Mouse (Mus musculus): ENCODE data around the gene Prg3. TPM values are rescaled to one million over a fixed set of nuclear protein-coding genes. Genes with fewer than 3 reads are reported as not detected.

Prg3 gene
- polyA plus RNA-seq (2014; fragmentation: Nextera tagmentation; extraction: Ambion mirVana): not detected in 2 replicates

DNA sequence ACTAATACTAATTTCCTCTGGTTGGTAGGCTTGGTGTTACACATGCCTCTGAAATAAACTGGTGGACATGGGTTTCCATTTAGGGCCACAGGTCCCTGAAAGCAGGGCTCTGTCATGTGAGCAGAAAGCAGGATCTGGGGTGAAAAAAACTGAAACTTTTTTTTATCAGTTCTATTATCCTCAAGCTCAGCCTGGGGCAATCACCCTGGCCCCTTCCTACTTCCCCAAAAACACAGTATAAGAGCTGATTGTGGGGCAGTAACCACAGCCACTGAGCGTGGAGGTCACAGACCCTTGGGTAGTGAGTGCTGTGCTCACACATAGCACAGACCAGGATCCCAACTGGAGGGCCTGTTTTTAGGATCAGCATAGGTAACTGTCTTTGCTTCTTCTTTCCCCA is at the start of gene Prg3:
TSS of gene Prg3 (plus strand) at position 286 of the 400 bp plus-strand sequence.
- Histone ChIP-seq H3K36me3 (ENCODE audit: control insufficient read depth, insufficient read depth, low read length) (no peaks in the 10 kb centered on the region), H3K4me3 (ENCODE audit: low read depth, low read length) (no peak within 1 kb of the TSS), H3K27ac (replicated peaks; ENCODE audit: low read depth, low read length) (no peak within 1 kb of the TSS), H3K9me3 (ENCODE audit: control insufficient read depth, low read length) (no peaks in the 10 kb centered on the region), H3K27me3 (replicated peaks; ENCODE audit: control insufficient read depth, insufficient read depth, low read length) (no peaks in the 10 kb centered on the region), H3K4me1 (ENCODE audit: control insufficient read depth, insufficient read depth, low read length) (no peaks in the 10 kb centered on the region), H3K4me2 (ENCODE audit: low read depth, low read length) (no peak within 1 kb of the TSS), H3K9ac (ENCODE audit: low read depth, low read length) (no peak within 1 kb of the TSS)
- DNase-seq (ENCODE audit: low spot score) (no peak), ATAC-seq (ENCODE audit: low read depth) (no peak)
- 52% methylated on average over 1 of the region's 1 CpGs for WGBS

DNA sequence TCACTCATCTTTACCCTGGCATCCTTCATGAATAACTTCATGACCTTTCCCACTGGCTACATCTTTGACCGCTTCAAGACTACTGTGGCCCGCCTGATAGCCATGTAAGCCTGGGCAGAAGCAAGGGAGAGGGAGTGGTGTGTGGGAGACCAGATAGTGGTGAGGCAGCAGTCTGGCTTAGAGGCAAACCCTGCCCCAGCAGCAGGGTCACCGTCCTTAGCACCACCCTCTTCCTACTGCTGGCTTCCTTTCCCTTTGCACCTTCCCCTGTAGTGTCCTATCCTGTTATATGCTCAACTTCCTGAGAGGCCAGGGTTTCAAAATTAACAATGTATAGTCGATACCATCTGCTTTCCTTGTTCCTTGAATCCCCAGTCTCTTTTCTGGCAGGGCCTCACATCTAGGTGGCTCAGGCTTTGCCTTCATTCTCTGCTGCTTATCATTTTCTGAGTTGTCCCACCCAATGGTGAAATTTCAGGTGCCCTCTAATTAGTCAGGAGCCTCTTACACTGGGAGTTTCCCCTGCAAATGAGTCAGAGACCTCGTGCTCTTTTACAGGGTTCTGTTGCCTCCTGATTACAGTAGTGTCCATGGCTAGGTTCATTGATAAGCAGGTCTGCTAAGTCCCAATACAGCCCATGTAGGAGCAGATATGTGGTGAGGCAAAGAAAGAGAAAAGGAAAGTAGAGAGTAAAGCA is 49.6 kb upstream of the Prg3 start:
- Histone ChIP-seq H3K9me3 (ENCODE audit: control insufficient read depth, low read length) (no peaks in the 10 kb centered on the region), H3K27me3 (replicated peaks; ENCODE audit: control insufficient read depth, insufficient read depth, low read length) (no peaks in the 10 kb centered on the region), H3K4me2 (ENCODE audit: low read depth, low read length) (peak overlapping the region; percentile 63), H3K9ac (ENCODE audit: low read depth, low read length) (peak overlapping the region; percentile 73; the same call in 1 of the 2 replicates), H3K36me3 (ENCODE audit: control insufficient read depth, insufficient read depth, low read length) (0 out of 2 replicates have a peak, but pooled peaks cover 11% of the 10 kb centered on the region), H3K4me1 (ENCODE audit: control insufficient read depth, insufficient read depth, low read length) (peaks cover 15% of the 10 kb centered on the region; the same call in 1 of the 2 replicates), H3K27ac (replicated peaks; ENCODE audit: low read depth, low read length) (no peak overlapping the region), H3K4me3 (ENCODE audit: low read depth, low read length) (peak overlapping the region; percentile 46)
- ATAC-seq (ENCODE audit: low read depth): no peak
- no peak for DNase-seq (ENCODE audit: low spot score)
- 81% methylated on average over 5 of the region's 5 CpGs for WGBS

DNA sequence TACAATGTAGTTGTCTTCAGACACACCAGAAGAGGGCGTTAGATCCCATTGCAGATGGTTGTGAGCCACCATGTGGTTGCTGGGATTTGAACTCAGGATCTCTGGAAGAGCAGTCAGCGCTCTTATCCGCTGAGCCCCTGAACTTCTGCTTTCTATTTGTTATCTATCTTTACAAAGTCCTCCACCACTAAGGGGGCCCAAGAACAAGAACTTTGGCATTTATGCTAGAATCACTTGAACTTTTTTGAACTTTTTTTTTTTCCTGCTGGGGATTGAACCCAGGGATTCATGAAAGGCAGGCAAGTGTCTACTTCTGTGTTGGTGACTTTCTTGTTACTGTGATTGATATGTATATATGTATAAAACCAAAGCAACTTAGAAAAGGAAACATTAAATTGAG is 48.7 kb upstream of the Prg3 start:
- no peak for ATAC-seq (ENCODE audit: low read depth)
- no peak overlapping the region for H3K4me3 ChIP-seq (ENCODE audit: low read depth, low read length)
- H3K4me2 ChIP-seq (ENCODE audit: low read depth, low read length): no peak overlapping the region
- WGBS: 97% methylated on average over 3 of the region's 3 CpGs
- DNase-seq (ENCODE audit: low spot score): no peak
- no peak overlapping the region for H3K27ac ChIP-seq (replicated peaks; ENCODE audit: low read depth, low read length)
- H3K36me3 ChIP-seq (ENCODE audit: control insufficient read depth, insufficient read depth, low read length): 0 out of 2 replicates have a peak, but pooled peaks cover 11% of the 10 kb centered on the region
- H3K9ac ChIP-seq (ENCODE audit: low read depth, low read length): no peak overlapping the region
- H3K9me3 ChIP-seq (ENCODE audit: control insufficient read depth, low read length): no peaks in the 10 kb centered on the region
- H3K27me3 ChIP-seq (replicated peaks; ENCODE audit: control insufficient read depth, insufficient read depth, low read length): no peaks in the 10 kb centered on the region
- H3K4me1 ChIP-seq (ENCODE audit: control insufficient read depth, insufficient read depth, low read length): peaks cover 15% of the 10 kb centered on the region; the same call in 1 of the 2 replicates

DNA sequence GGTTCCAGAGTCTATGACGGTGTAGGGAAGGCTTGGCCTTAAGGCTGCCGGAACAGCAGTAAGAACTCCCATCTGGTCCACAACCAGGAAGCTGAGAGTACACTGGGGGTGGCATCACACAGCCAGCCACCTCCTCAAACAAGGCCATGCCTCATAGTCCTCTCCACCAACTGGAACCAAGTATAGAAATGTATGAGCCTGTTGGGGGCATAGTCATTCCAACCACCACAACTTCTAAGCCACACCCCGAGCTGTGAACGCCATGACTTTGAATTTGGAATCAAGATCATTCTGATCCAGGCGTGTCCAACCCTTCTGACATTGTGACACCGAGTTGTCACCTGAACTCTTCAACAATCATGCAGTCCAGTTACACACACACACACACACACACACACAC is 48.3 kb upstream of the Prg3 start:
- Histone ChIP-seq H3K9me3 (ENCODE audit: control insufficient read depth, low read length) (no peaks in the 10 kb centered on the region), H3K27ac (replicated peaks; ENCODE audit: low read depth, low read length) (no peak overlapping the region), H3K4me2 (ENCODE audit: low read depth, low read length) (no peak overlapping the region), H3K27me3 (replicated peaks; ENCODE audit: control insufficient read depth, insufficient read depth, low read length) (no peaks in the 10 kb centered on the region), H3K9ac (ENCODE audit: low read depth, low read length) (no peak overlapping the region), H3K4me3 (ENCODE audit: low read depth, low read length) (no peak overlapping the region), H3K4me1 (ENCODE audit: control insufficient read depth, insufficient read depth, low read length) (peaks cover 15% of the 10 kb centered on the region; the same call in 1 of the 2 replicates), H3K36me3 (ENCODE audit: control insufficient read depth, insufficient read depth, low read length) (0 out of 2 replicates have a peak, but pooled peaks cover 11% of the 10 kb centered on the region)
- no peak for ATAC-seq (ENCODE audit: low read depth)
- no peak for DNase-seq (ENCODE audit: low spot score)
- 97% methylated on average over 6 of the region's 6 CpGs for WGBS

DNA sequence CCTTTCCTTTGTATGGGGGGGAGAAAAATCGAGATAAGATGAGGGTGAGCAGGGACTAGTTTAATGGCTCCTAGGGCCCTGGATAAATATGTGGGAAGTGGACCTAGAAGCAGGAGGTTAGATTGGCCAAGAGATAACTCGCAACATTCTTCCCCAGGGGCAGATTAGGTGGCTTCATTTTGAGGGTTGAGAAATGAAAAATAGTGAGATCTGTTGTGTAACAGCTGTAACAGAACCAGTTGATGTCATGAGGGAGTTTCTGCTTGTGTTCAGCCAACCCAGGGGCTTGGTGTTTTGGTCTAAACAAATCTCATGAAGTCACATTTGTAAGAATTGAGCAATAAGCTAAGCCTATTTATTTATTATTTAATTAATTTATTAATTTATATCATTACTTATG is 46.7 kb upstream of the Prg3 start:
- H3K27ac ChIP-seq (replicated peaks; ENCODE audit: low read depth, low read length): no peak overlapping the region
- no peak overlapping the region for H3K4me3 ChIP-seq (ENCODE audit: low read depth, low read length)
- no peak for ATAC-seq (ENCODE audit: low read depth)

DNA sequence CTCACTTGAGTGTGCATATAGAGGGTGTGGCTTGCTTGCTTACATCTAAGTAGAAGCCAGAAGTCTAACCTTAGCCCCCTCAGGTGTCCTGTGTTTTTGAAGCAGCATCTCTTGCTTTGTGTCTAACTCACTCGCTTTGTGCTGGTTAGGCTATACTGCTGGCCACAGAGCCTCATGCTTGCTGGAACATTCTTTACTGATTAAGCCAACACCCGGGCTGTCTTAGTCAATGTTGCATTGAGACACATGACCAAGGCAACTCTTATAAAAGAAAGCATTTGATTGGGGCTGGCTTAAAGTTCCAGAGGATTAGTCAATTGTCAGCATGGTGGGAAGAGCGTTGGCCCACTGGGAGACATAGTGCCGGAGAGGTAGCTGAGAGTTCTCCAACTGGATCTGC is 46.2 kb upstream of the Prg3 start:
- Histone ChIP-seq H3K4me2 (ENCODE audit: low read depth, low read length) (no peak overlapping the region), H3K9ac (ENCODE audit: low read depth, low read length) (no peak overlapping the region), H3K4me1 (ENCODE audit: control insufficient read depth, insufficient read depth, low read length) (peaks cover 15% of the 10 kb centered on the region; the same call in 1 of the 2 replicates), H3K27me3 (replicated peaks; ENCODE audit: control insufficient read depth, insufficient read depth, low read length) (no peaks in the 10 kb centered on the region), H3K4me3 (ENCODE audit: low read depth, low read length) (no peak overlapping the region), H3K36me3 (ENCODE audit: control insufficient read depth, insufficient read depth, low read length) (0 out of 2 replicates have a peak, but pooled peaks cover 21% of the 10 kb centered on the region), H3K27ac (replicated peaks; ENCODE audit: low read depth, low read length) (no peak overlapping the region), H3K9me3 (ENCODE audit: control insufficient read depth, low read length) (no peaks in the 10 kb centered on the region)
- DNase-seq (ENCODE audit: low spot score): no peak
- WGBS: 91% methylated on average over 4 of the region's 4 CpGs
- no peak for ATAC-seq (ENCODE audit: low read depth)

More for the DNA sequence above, 46.7 kb upstream of the Prg3 start:
- Histone ChIP-seq H3K9me3 (ENCODE audit: control insufficient read depth, low read length) (no peaks in the 10 kb centered on the region), H3K36me3 (ENCODE audit: control insufficient read depth, insufficient read depth, low read length) (0 out of 2 replicates have a peak, but pooled peaks cover 17% of the 10 kb centered on the region), H3K27me3 (replicated peaks; ENCODE audit: control insufficient read depth, insufficient read depth, low read length) (no peaks in the 10 kb centered on the region), H3K4me1 (ENCODE audit: control insufficient read depth, insufficient read depth, low read length) (peaks cover 15% of the 10 kb centered on the region; the same call in 1 of the 2 replicates), H3K9ac (ENCODE audit: low read depth, low read length) (no peak overlapping the region), H3K4me2 (ENCODE audit: low read depth, low read length) (no peak overlapping the region)
- no peak for DNase-seq (ENCODE audit: low spot score)
- 65% methylated on average over 2 of the region's 2 CpGs for WGBS

DNA sequence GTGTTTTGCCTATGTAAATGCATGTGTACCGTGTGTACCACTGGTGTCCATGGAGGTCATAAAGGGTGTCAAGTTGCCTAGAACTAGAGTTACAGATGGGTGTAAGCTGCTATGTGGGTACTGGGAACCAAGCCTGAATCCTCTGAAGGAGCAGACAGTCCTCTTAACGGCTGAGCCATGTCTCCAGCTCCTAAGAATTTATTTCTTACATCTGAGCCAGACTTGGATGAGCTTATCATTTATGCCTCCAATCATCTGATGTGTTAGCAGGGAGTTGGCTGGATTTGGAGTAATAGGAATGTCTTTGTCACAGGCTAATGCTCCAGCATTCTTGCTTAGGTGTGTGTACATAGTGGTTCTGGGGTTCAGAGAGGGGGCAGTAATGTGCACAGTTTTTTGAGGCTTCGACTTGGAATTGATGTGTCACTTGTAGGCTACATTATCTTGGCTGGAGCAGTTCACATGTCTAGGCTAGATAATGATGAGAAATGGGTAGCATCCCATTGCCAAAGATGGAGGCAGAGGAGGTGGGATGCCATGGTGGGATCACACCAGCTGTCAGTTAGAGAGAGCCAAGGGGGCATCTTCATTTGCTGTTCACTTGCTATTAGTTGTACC is 40.8 kb upstream of the Prg3 start:
- 83% methylated on average over 3 of the region's 3 CpGs for WGBS
- peaks cover 63% of the 10 kb centered on the region for H3K36me3 ChIP-seq (ENCODE audit: control insufficient read depth, insufficient read depth, low read length)

DNA sequence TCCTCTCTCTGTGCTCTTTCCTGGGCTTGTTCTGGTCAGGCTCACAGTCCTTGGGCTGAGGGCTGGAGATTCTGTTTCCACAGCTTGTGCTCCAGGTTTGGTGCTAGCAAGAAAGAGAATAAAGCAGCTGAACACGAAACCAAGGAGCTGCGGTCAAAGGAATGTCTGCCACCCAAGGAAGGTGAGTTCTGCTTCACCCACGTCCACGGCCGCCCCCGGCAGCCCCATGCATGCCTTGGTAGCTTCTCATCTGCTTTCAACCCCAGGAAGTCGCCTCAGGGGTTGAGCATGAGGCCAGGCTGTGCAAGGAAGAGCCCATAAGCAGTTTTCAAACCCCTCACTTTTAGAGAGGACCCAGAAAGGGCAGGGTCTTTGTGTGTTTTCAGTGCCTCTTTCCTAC is 39.8 kb upstream of the Prg3 start:
- no peaks in the 10 kb centered on the region for H3K27me3 ChIP-seq (replicated peaks; ENCODE audit: control insufficient read depth, insufficient read depth, low read length)
- H3K9ac ChIP-seq (ENCODE audit: low read depth, low read length): no peak overlapping the region
- no peak overlapping the region for H3K27ac ChIP-seq (replicated peaks; ENCODE audit: low read depth, low read length)
- DNase-seq (ENCODE audit: low spot score) (no peak), ATAC-seq (ENCODE audit: low read depth) (no peak)
- H3K9me3 ChIP-seq (ENCODE audit: control insufficient read depth, low read length): no peaks in the 10 kb centered on the region
- no peaks in the 10 kb centered on the region for H3K4me1 ChIP-seq (ENCODE audit: control insufficient read depth, insufficient read depth, low read length)
- no peak overlapping the region for H3K4me3 ChIP-seq (ENCODE audit: low read depth, low read length)
- 90% methylated on average over 7 of the region's 7 CpGs for WGBS
- no peak overlapping the region for H3K4me2 ChIP-seq (ENCODE audit: low read depth, low read length)
- H3K36me3 ChIP-seq (ENCODE audit: control insufficient read depth, insufficient read depth, low read length): peaks cover 67% of the 10 kb centered on the region

More for the DNA sequence above, 40.8 kb upstream of the Prg3 start:
- Histone ChIP-seq H3K4me1 (ENCODE audit: control insufficient read depth, insufficient read depth, low read length) (no peaks in the 10 kb centered on the region), H3K4me3 (ENCODE audit: low read depth, low read length) (no peak overlapping the region), H3K9me3 (ENCODE audit: control insufficient read depth, low read length) (no peaks in the 10 kb centered on the region), H3K4me2 (ENCODE audit: low read depth, low read length) (no peak overlapping the region), H3K27me3 (replicated peaks; ENCODE audit: control insufficient read depth, insufficient read depth, low read length) (no peaks in the 10 kb centered on the region), H3K9ac (ENCODE audit: low read depth, low read length) (no peak overlapping the region), H3K27ac (replicated peaks; ENCODE audit: low read depth, low read length) (no peak overlapping the region)
- ATAC-seq (ENCODE audit: low read depth) (no peak), DNase-seq (ENCODE audit: low spot score) (no peak)
